Mouse (Mus musculus): Measurements from ENCODE around the gene Carmil1. TPM values are rescaled to one million over a fixed set of nuclear protein-coding genes. Genes with fewer than 3 reads are reported as not detected.
A peak's percentile ranks its signal among the peaks of the same experiment; 100 is the strongest.

The Carmil1 gene
- total RNA-seq, 1 experiment from 2014 or later: 5.6 TPM

DNA sequence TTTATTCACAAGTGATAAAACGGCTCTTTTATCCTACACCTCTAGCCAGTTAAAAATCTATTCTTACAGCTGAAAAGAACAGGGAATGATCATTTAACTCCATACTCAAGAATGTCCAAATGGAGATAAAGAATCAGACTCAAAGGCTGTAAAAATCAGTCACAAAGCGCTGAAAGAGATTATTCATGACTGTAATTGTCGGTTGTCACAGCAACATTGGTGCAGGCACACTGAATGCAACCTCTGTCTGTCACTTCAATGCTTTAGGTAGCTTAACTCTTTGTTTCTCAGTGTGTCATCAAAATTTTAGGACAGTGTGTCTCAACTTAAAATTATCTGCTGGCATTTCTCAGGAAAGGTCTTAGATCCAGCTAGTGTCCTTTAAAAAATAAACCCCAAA is 235.3 kb downstream of the Carmil1 start:
- ATAC-seq (replicated peaks in 1 of 2; ENCODE audit: insufficient read depth in 1 of 2, low FRiP score in 2 of 2, low TSS enrichment in 1 of 2, low read depth in 1 of 2, poor library complexity in 2 of 2, severe bottlenecking in 2 of 2): no peak

DNA sequence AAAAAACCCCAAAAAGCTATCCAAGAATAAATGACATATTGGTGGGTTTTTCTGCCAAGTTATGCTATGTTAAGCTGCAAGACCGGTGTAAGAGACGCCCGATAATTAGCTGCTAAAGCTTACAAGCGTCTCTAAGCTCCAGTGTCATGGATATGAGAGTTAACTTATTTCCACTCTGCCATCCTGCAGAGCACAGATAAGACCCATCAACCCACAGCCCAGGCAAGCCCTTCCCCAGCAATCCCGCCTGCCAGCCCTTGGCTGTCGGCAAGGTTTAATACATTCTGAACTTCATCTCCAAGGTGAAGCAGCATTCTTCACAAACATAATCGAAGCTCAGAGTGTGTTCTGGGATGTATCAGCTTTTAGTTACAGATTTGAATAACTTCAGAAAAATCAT is 240.4 kb downstream of the Carmil1 start:
- no peak for ATAC-seq (replicated peaks in 1 of 2; ENCODE audit: insufficient read depth in 1 of 2, low FRiP score in 2 of 2, low TSS enrichment in 1 of 2, low read depth in 1 of 2, poor library complexity in 2 of 2, severe bottlenecking in 2 of 2)

DNA sequence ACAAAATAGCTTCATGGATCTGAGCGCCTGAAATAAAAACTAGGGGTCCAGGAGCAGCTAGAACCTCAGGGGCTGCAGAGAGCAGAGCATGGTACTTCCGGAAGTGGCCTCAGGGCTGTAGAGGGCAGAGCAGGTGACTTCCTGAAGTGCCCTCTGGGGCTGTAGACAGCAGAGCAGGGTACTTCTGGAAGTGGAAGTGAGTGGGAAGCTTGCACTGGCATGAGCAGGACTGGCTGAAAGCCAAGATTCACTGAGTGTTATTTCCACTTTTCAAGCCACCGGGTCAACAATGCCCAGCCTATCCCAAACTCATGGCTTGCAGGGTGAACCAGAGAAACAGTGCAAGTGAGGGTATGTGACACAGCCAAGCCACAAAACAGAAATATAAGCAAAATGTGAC is 243.1 kb downstream of the Carmil1 start:
- ATAC-seq (replicated peaks in 1 of 2; ENCODE audit: insufficient read depth in 1 of 2, low FRiP score in 2 of 2, low TSS enrichment in 1 of 2, low read depth in 1 of 2, poor library complexity in 2 of 2, severe bottlenecking in 2 of 2): no peak

DNA sequence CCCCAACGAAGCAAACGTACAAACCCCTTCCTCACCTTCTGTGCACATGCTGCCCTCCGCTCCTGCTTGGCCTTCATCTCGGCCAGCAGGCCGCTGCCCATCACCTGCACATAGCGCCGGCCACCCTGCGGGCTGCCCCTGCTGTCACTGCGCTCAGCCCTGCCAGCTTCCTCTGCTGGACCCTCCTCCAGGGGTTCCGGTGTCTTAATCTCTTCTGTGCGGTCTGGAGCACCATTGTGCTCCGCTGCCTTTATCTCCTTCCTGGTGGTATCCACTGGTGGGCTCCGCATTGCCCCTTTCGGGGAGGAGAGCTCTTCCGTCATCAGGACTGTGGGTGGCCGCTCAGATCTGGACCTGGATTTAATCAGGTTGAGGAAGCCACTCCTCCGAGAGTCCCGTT is 244.4 kb downstream of the Carmil1 start:
- no peak for ATAC-seq (replicated peaks in 1 of 2; ENCODE audit: insufficient read depth in 1 of 2, low FRiP score in 2 of 2, low TSS enrichment in 1 of 2, low read depth in 1 of 2, poor library complexity in 2 of 2, severe bottlenecking in 2 of 2)

DNA sequence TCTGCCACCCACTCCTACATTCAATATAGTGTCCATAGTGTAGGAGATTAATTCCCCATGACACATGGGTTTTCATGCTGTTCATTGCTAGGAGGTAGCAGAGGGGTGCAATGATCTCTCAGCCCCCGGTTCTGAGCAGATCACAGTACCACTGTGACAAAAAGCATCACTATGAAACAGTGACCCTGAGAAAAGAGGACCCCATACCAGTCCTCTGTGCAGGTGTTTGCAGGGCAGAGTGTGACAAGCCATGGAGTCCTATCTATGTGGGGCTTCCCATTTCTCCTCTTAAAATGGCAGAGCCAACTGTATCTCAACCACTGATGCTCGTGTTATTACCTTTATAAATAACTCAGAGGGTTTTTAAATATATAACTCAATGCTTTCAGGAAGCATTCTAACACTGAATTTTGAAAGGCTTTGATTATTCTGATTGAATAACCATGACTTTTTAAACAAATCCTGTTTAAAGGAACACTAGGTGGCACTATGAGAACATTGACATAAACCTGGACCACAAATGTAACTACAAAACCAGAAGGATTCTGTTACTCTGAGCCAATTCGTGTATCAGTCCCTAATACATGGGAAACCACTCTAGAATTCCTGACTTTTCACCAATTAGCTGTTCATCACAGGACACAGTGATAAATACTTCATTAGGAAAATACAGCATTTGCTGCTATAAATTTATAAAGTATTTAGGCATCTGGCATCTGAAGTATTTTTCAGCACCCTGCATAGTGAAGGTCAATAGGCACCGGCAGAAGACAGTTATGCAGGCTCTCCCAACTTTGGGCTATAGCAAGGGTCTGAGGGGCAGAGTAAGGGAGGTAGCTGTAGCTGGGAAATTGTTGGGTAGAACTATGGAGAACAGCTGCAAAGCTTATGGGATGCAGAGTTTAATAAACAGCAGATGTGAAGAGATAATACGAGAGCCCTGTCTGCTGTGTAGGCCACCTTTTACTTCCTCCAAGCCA is 253.1 kb downstream of the Carmil1 start:
- no peak for ATAC-seq (replicated peaks in 1 of 2; ENCODE audit: insufficient read depth in 1 of 2, low FRiP score in 2 of 2, low TSS enrichment in 1 of 2, low read depth in 1 of 2, poor library complexity in 2 of 2, severe bottlenecking in 2 of 2)

- ATAC-seq (replicated peaks in 1 of 2; ENCODE audit: insufficient read depth in 1 of 2, low FRiP score in 2 of 2, low TSS enrichment in 1 of 2, low read depth in 1 of 2, poor library complexity in 2 of 2, severe bottlenecking in 2 of 2): no peak
Observed at GRCm38 (mm10) chr13:24018515-24018914, 262.1 kb downstream of the Carmil1 start.

DNA sequence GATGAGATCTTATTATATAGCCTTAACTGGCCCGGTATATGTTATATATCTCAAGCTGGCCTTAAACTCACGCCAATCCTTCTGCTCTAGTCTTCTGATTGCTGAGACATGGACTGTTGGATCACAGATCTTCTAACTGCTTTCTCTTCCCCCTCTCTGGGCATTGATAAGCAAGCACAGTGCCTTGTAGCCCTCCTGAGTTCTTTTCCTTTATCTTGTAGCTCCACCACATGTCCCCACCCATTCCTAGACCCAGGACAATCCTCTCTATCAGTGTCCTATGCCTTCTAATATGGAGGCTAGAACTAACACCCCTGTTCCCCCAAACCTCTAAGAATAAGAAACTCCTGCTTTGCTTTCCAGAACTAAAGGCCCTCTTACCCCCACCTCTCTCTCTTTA is 275.1 kb downstream of the Carmil1 start:
- no peak for ATAC-seq (replicated peaks in 1 of 2; ENCODE audit: insufficient read depth in 1 of 2, low FRiP score in 2 of 2, low TSS enrichment in 1 of 2, low read depth in 1 of 2, poor library complexity in 2 of 2, severe bottlenecking in 2 of 2)

DNA sequence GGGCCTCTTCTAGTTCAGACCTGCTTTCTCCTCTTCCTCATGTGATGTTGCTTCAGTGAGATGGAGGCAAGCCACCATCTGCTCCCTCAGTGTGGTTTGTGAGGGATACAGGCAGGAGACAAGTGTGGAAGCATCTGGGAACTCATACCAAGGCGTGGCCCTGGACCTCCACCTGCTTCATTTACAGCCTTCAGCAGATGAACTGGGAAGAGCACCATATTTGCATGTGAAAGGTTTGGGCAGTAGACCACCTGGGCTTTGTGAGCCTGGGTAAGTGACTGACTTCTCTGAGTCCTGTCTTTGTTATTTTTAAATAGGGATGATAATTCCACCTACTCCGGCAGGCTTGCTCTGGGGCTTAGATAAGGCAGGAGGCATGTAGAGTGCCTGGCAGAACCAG is 278.8 kb downstream of the Carmil1 start:
- ATAC-seq (replicated peaks in 1 of 2; ENCODE audit: insufficient read depth in 1 of 2, low FRiP score in 2 of 2, low TSS enrichment in 1 of 2, low read depth in 1 of 2, poor library complexity in 2 of 2, severe bottlenecking in 2 of 2): no peak

DNA sequence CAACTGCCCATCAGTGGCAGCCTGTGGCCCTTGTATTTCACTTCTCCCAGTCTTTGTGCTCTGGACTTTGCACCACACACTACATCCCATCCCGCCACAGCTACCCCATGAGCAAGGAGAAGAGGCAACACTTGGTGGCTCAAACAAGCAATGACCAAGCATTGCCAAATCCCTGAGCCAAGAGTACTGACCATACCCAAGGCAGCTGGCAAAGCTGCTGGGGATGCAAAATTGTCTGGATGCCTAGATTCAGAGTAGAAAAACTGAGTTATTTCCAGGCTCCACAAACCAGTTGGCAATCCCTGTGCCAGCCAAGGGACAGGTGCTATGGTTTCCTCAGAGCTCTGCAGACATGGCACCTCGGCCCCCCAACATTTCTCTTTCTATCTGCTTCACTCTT is 279.5 kb downstream of the Carmil1 start:
- ATAC-seq (replicated peaks in 1 of 2; ENCODE audit: insufficient read depth in 1 of 2, low FRiP score in 2 of 2, low TSS enrichment in 1 of 2, low read depth in 1 of 2, poor library complexity in 2 of 2, severe bottlenecking in 2 of 2): no peak

DNA sequence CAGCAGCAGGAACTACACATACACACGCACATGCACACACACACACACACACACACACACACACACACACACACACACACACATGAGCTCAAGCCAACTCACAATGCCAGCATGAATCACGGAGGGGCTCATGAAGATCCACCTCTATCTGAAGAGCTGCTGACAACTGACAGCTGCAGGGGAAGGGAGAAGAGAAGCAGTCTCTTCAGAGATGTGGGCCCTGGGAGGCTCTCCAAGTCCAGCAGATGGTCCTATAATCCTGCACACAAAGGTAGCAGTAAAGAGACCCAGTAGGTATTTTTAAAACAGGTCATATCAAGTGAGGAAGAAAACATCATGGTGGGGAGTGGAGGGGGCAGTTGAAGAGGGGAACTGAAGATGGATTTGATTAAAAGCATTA is 281.8 kb downstream of the Carmil1 start:
- no peak for ATAC-seq (replicated peaks in 1 of 2; ENCODE audit: insufficient read depth in 1 of 2, low FRiP score in 2 of 2, low TSS enrichment in 1 of 2, low read depth in 1 of 2, poor library complexity in 2 of 2, severe bottlenecking in 2 of 2)

DNA sequence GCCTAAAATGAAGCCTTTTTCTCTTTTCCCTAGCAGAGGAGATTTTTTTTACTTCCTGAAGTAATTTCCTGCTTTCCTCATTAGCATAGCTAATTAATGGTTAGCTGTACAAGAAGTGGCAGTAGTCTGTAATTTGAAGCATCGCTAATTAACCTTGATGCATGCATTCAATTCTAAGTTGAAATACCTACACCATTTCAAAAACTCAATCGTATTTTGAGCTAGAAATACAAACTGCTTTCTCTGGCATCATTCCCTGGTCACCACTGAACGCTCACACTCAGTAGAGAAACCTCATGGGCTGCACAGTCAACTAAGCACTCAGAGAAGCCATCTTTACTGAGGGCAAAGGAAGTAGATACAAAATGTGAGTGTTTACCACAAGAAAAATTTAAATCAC is 285.8 kb downstream of the Carmil1 start:
- ATAC-seq (replicated peaks in 1 of 2; ENCODE audit: insufficient read depth in 1 of 2, low FRiP score in 2 of 2, low TSS enrichment in 1 of 2, low read depth in 1 of 2, poor library complexity in 2 of 2, severe bottlenecking in 2 of 2): no peak

DNA sequence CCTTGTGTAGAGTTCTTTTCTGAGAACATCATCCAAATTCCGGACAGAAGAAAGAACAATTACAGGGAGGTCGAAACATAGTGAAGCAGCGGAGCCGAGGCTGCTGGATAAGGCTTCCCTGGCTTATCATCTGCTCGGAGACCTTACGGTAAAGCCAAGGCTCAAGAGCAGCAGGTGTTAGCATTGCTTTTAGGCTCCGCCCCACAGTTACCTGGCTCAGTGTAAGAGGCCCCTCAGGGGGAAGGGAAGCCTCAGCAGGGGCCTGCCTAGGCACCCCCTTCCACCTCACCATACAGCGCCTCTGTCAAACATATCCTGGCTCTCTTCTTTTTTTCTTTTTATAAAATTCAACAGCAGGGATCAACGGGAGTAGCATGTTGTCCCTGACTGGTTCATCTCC is 286.6 kb downstream of the Carmil1 start:
- no peak for ATAC-seq (replicated peaks in 1 of 2; ENCODE audit: insufficient read depth in 1 of 2, low FRiP score in 2 of 2, low TSS enrichment in 1 of 2, low read depth in 1 of 2, poor library complexity in 2 of 2, severe bottlenecking in 2 of 2)

GRCm38 (mm10) chr13:23990928-23991327 is 289.7 kb downstream of the Carmil1 start, which contains the start of gene Scgn:
Gene Scgn (minus strand): TSS chr13:23991214.
- peak; percentile 76 to 80 for ATAC-seq (replicated peaks in 1 of 2; ENCODE audit: insufficient read depth in 1 of 2, low FRiP score in 2 of 2, low TSS enrichment in 1 of 2, low read depth in 1 of 2, poor library complexity in 2 of 2, severe bottlenecking in 2 of 2)

DNA sequence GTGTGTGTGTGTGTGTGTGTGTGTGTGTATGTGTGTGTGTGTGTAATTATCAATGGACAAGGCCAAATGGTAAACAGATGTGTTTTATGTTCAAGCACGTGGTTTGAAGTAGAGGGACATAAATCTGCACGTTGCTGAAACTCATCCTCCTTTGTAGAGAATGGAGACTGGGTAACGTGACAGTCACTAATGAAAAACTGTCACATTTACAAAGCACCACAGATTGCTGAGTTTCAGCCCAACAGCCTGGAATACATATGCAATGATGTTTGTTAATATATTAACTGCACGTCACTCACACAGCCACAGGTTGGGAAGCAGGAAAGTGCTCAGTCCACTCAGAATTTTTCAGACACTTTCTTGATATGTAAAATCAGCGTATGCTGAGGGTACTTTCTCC is 290.1 kb downstream of the Carmil1 start:
- ATAC-seq (replicated peaks in 1 of 2; ENCODE audit: insufficient read depth in 1 of 2, low FRiP score in 2 of 2, low TSS enrichment in 1 of 2, low read depth in 1 of 2, poor library complexity in 2 of 2, severe bottlenecking in 2 of 2): no peak

GRCm38 (mm10) chr13:23985130-23985529 is 295.5 kb downstream of the Carmil1 start:
- no peak for ATAC-seq (replicated peaks in 1 of 2; ENCODE audit: insufficient read depth in 1 of 2, low FRiP score in 2 of 2, low TSS enrichment in 1 of 2, low read depth in 1 of 2, poor library complexity in 2 of 2, severe bottlenecking in 2 of 2)

DNA sequence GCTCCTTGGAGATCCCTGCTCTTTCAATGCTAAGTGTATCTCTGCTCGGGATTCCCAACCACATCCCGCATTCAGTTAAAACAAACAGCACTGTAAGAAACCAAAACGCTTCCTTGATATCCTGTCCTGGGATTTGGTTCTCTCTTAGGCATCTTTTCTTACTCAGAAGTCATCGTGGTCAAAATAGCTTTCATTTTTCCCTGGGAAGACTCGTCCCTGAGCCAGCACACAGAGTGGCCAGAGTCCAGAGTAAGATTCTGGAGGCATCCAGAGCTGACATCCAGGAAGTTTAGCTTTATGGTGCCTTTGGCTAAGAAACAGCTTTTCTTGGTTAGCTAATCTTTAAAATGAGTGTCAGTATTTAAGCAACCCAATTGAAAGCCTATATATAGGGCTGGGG is 308.3 kb downstream of the Carmil1 start:
- ATAC-seq (replicated peaks in 1 of 2; ENCODE audit: insufficient read depth in 1 of 2, low FRiP score in 2 of 2, low TSS enrichment in 1 of 2, low read depth in 1 of 2, poor library complexity in 2 of 2, severe bottlenecking in 2 of 2): no peak

GRCm38 (mm10) chr13:23971870-23972269 is 308.7 kb downstream of the Carmil1 start:
- ATAC-seq (replicated peaks in 1 of 2; ENCODE audit: insufficient read depth in 1 of 2, low FRiP score in 2 of 2, low TSS enrichment in 1 of 2, low read depth in 1 of 2, poor library complexity in 2 of 2, severe bottlenecking in 2 of 2): no peak

DNA sequence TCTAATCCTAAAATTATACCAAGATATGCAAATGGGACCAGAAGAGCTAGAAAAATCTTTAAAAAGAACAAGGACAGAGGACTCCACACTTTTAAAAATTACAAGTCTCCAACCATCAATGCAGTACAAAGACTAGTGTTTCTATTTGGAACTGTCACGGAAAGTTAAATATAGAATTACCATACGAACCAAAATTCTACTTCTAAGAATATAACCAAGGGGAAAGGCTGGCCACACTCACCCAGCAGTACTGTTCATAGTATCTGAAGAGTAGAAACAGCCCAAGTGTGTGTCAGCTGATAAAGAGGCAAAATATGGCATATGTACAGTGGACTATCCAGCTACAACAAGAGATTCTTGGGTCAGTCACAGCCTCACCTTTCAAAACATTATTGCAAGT is 315.7 kb downstream of the Carmil1 start:
- no peak for ATAC-seq (replicated peaks in 1 of 2; ENCODE audit: insufficient read depth in 1 of 2, low FRiP score in 2 of 2, low TSS enrichment in 1 of 2, low read depth in 1 of 2, poor library complexity in 2 of 2, severe bottlenecking in 2 of 2)
